Mouse (Mus musculus) neural tube, embryonic 13.5 days (tissue): ENCODE data around the gene Glyctk. TPM values are rescaled to one million over a fixed set of nuclear protein-coding genes. Genes with fewer than 3 reads are reported as not detected.

ENCODE experiments used
- microRNA counts: library from miRNA; unstranded; fragments of <30 nt; microRNA quantifications from one replicate; lab custom pipeline; 2016
- microRNA-seq: library from miRNA; unstranded; fragments of <30 nt; microRNA quantifications from one replicate; pipeline ENCODE4, GENCODE M21; 2016
- polyA plus RNA-seq: library from polyadenylated mRNA; unstranded; fragments of >200 nt; fragmentation: Nextera tagmentation; extraction: Ambion mirVana; gene quantifications from 2 replicates; pipeline ENCODE4 v1.2.1, GENCODE M21; 2015

Glyctk gene
- polyA plus RNA-seq, 1 experiment from 2014 or later: 5.1 TPM

MicroRNA genes within 50 kb of the gene (microRNA counts, 519-probe panel; counts per million panel counts)
- microRNA mmu-let-7g (lab: Ali Mortazavi, UCI): 5,716 counts per million, percentile 93 among the panel's probes with 10 or more counts

Small RNA genes within 50 kb of the gene (microRNA-seq; reads per million reads assigned to microRNA genes)
- 233 reads per million, percentile 65 among the genes with 10 or more reads in this experiment for gene Mir135a-1
- 27,894 reads per million, percentile 99 among the genes with 10 or more reads in this experiment for gene Mirlet7g

Other genes with a start within 250 kb of the Glyctk start
- 0.03 and 0.28 TPM in 2 replicates for gene Col6a5, start 197.5 kb downstream of the Glyctk start, polyA plus RNA-seq
- 0.22 and 0.51 TPM in 2 replicates for gene Col6a4, start 61.4 kb downstream of the Glyctk start, polyA plus RNA-seq
- 27.7 and 29.6 TPM in 2 replicates for gene Wdr82, start 12.8 kb upstream of the Glyctk start, polyA plus RNA-seq
- gene Ppm1m, start 41.6 kb upstream of the Glyctk start, polyA plus RNA-seq: 18.7 and 22.8 TPM in 2 replicates
- 54.1 and 57.1 TPM in 2 replicates for gene Twf2, start 45.0 kb upstream of the Glyctk start, polyA plus RNA-seq
- not detected in 2 replicates for gene Tlr9, start 64.5 kb upstream of the Glyctk start, polyA plus RNA-seq
- gene Alas1, start 90.5 kb upstream of the Glyctk start, polyA plus RNA-seq: 96.8 and 101 TPM in 2 replicates
- gene Poc1a, start 122.9 kb upstream of the Glyctk start, polyA plus RNA-seq: 8.0 and 8.4 TPM in 2 replicates
- gene Dusp7, start 210.5 kb upstream of the Glyctk start, polyA plus RNA-seq: 12.3 and 13.1 TPM in 2 replicates